Mouse (Mus musculus) intestine, postnatal 0 days (tissue): Measurements from ENCODE around the gene Clcn6. TPM values are rescaled to one million over a fixed set of nuclear protein-coding genes. Genes with fewer than 3 reads are reported as not detected.
A peak's percentile ranks its signal among the peaks of the same experiment; 100 is the strongest.

Experiments
- ATAC-seq: fragments of 200-750 bp; cut with Nextera tagmentation; 2 replicates; pipeline ENCODE4 v1.8.0; 2017; ENCODE audit warnings: mild to moderate bottlenecking, moderate TSS enrichment, moderate library complexity
- H3K27ac ChIP-seq: fragments of 300-500 bp; sonication (generic); 2 replicates; pipeline ENCODE4 v1.5.1; 2014; ENCODE audit warnings: mild to moderate bottlenecking, low read depth, low read length, moderate library complexity
- H3K27me3 ChIP-seq: fragments of 300-500 bp; sonication (generic); replicated peaks from 2 replicates; pipeline ENCODE4 v1.6.1; 2014; ENCODE audit warnings: low read length, mixed read lengths; ENCODE audit not compliant: control insufficient read depth, insufficient read depth
- H3K36me3 ChIP-seq: fragments of 300-500 bp; sonication (generic); 2 replicates; pipeline ENCODE4 v1.6.1; 2014; ENCODE audit warnings: mild to moderate bottlenecking, moderate library complexity; ENCODE audit not compliant: control insufficient read depth, insufficient read depth
- H3K4me1 ChIP-seq: fragments of 300-500 bp; sonication (generic); replicated peaks from 2 replicates; pipeline ENCODE4 v1.6.1; 2014; ENCODE audit warnings: antibody characterized with exemption, low read length, mixed read lengths; ENCODE audit not compliant: control insufficient read depth, insufficient read depth
- H3K4me2 ChIP-seq: fragments of 300-500 bp; sonication (generic); replicated peaks from 2 replicates; pipeline ENCODE4 v1.6.1; 2014; ENCODE audit warnings: low read depth, mild to moderate bottlenecking, moderate library complexity
- H3K4me3 ChIP-seq: fragments of 300-500 bp; sonication (generic); 2 replicates; pipeline ENCODE4 v1.5.1; 2014; ENCODE audit warnings: low read depth, low read length
- H3K9ac ChIP-seq: fragments of 300-500 bp; sonication (generic); 2 replicates; pipeline ENCODE4 v1.6.1; 2014; ENCODE audit warnings: mild to moderate bottlenecking, low read depth, low read length
- H3K9me3 ChIP-seq: fragments of 300-500 bp; sonication (generic); 2 replicates; pipeline ENCODE4 v1.6.1; 2016; ENCODE audit warnings: mixed run types; ENCODE audit not compliant: control insufficient read depth
- CTCF ChIP-seq: sonication (generic); IDR thresholded peaks from 2 replicates; pipeline ENCODE4 v1.5.1; 2016; ENCODE audit warnings: low read depth, mild to moderate bottlenecking, control low read depth, antibody characterized with exemption, moderate library complexity
- WGBS: fragments of 180-500 bp; shearing (Covaris S2); extraction: QIAGEN DNeasy Blood & Tissue Kit; methylation state at CpG from one replicate; pipeline ENCODE4 v1.1.7; 2014; 5-methylcytosine and 5-hydroxymethylcytosine counted together
- polyA plus RNA-seq: library from polyadenylated mRNA; unstranded; fragments of >200 nt; fragmentation: Nextera tagmentation; extraction: Ambion mirVana; gene quantifications from 2 replicates; pipeline ENCODE4 v1.2.1, GENCODE M21; 2015

The Clcn6 gene
- polyA plus RNA-seq, 1 experiment from 2014 or later, result 2.5 TPM

GRCm38 (mm10) chr4:148016981-148017380 is 21.6 kb downstream of the Clcn6 start:
- Histone ChIP-seq H3K4me2 (no peak overlapping the region), H3K36me3 (peaks cover 68% of the 10 kb centered on the region), H3K9me3 (no peaks in the 10 kb centered on the region), H3K27me3 (no peaks in the 10 kb centered on the region), H3K9ac (no peak overlapping the region), H3K4me1 (no peaks in the 10 kb centered on the region), H3K27ac (0 out of 2 replicates have a peak overlapping the region, but pooled peaks have one; percentile 23), H3K4me3 (no peak overlapping the region)
- peak; percentile 79 for ATAC-seq
- TF ChIP-seq CTCF, result no peak
- 72% methylated on average over 3 of the region's 3 CpGs for WGBS

- H3K9me3 ChIP-seq, result no peaks in the 10 kb centered on the region
- ATAC-seq, result no peak
- H3K4me2 ChIP-seq, result no peak overlapping the region
- no peak overlapping the region for H3K9ac ChIP-seq
- H3K4me3 ChIP-seq, result no peak overlapping the region
- 84% methylated on average over 10 of the region's 10 CpGs for WGBS
- peaks cover 76% of the 10 kb centered on the region for H3K36me3 ChIP-seq
- peak; percentile 60 for TF ChIP-seq CTCF
- no peak overlapping the region for H3K27ac ChIP-seq
- H3K4me1 ChIP-seq, result no peaks in the 10 kb centered on the region
- no peaks in the 10 kb centered on the region for H3K27me3 ChIP-seq
These were observed 23.2 kb downstream of the Clcn6 start for GRCm38 (mm10) chr4:148015418-148015817.

DNA sequence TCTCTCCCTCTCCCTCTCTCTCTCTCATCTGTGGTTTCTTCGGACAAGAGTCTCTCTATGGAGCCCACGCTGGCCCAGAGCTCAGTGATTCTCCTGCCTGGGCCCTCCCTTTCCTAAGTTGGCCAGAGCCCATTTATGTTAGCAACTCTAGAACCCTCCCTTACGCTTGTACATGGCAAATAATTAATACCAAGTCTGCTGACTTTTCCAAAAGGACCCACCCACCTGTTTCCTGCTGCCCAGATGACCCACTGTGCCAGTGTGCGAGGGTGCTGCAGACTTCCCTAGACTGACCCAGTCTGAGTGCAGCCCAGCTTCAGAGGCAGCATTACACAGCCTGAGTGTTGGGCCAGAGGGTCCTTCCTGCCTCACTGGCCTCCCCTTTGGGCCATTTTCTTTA is 26.4 kb downstream of the Clcn6 start:
- Histone ChIP-seq H3K9ac (no peak overlapping the region), H3K4me3 (no peak overlapping the region), H3K4me2 (no peak overlapping the region), H3K27me3 (no peaks in the 10 kb centered on the region), H3K4me1 (no peaks in the 10 kb centered on the region), H3K27ac (no peak overlapping the region), H3K36me3 (peaks cover 81% of the 10 kb centered on the region), H3K9me3 (no peaks in the 10 kb centered on the region)
- WGBS, result 90% methylated on average over 4 of the region's 4 CpGs
- TF ChIP-seq CTCF, result no peak
- no peak for ATAC-seq

GRCm38 (mm10) chr4:148011332-148011731 is 27.3 kb downstream of the Clcn6 start:
- Histone ChIP-seq H3K27ac (no peak overlapping the region), H3K4me2 (no peak overlapping the region), H3K4me3 (no peak overlapping the region), H3K4me1 (no peaks in the 10 kb centered on the region), H3K36me3 (peaks cover 89% of the 10 kb centered on the region), H3K9ac (no peak overlapping the region), H3K27me3 (no peaks in the 10 kb centered on the region), H3K9me3 (no peaks in the 10 kb centered on the region)
- WGBS, result 76% methylated on average over 3 of the region's 3 CpGs
- TF ChIP-seq CTCF, result no peak
- no peak for ATAC-seq

GRCm38 (mm10) chr4:148009641-148010040 is 29.0 kb downstream of the Clcn6 start:
- ATAC-seq, result no peak
- Histone ChIP-seq H3K27me3 (no peaks in the 10 kb centered on the region), H3K36me3 (peaks cover 91% of the 10 kb centered on the region), H3K4me1 (no peaks in the 10 kb centered on the region), H3K4me3 (no peak overlapping the region), H3K27ac (no peak overlapping the region), H3K4me2 (no peak overlapping the region), H3K9me3 (no peaks in the 10 kb centered on the region), H3K9ac (no peak overlapping the region)
- TF ChIP-seq CTCF, result no peak
- WGBS, result 92% methylated on average over 2 of the region's 2 CpGs

GRCm38 (mm10) chr4:148008412-148008811 is 30.2 kb downstream of the Clcn6 start:
- Histone ChIP-seq H3K9me3 (no peaks in the 10 kb centered on the region), H3K4me3 (no peak overlapping the region), H3K27ac (no peak overlapping the region), H3K36me3 (peaks cover 79% of the 10 kb centered on the region), H3K9ac (no peak overlapping the region), H3K4me1 (no peaks in the 10 kb centered on the region), H3K4me2 (no peak overlapping the region), H3K27me3 (no peaks in the 10 kb centered on the region)
- ATAC-seq, result no peak
- TF ChIP-seq CTCF, result peak; percentile 79
- 79% methylated on average over 4 of the region's 4 CpGs for WGBS

GRCm38 (mm10) chr4:148004361-148004760 is 34.3 kb downstream of the Clcn6 start:
- WGBS, result 85% methylated on average over 7 of the region's 7 CpGs
- no peak for TF ChIP-seq CTCF
- H3K27ac ChIP-seq, result no peak overlapping the region
- no peak overlapping the region for H3K9ac ChIP-seq
- H3K4me3 ChIP-seq, result no peak overlapping the region
- no peaks in the 10 kb centered on the region for H3K9me3 ChIP-seq
- H3K27me3 ChIP-seq, result no peaks in the 10 kb centered on the region
- ATAC-seq, result no peak
- no peaks in the 10 kb centered on the region for H3K4me1 ChIP-seq
- peaks cover 42% of the 10 kb centered on the region for H3K36me3 ChIP-seq
- no peak overlapping the region for H3K4me2 ChIP-seq
